Mouse (Mus musculus) adrenal gland, postnatal 36 days (tissue): Measurements from ENCODE around the gene Itgb3bp. TPM values are rescaled to one million over a fixed set of nuclear protein-coding genes. Genes with fewer than 3 reads are reported as not detected.

Experiments
- DNase-seq, 2 experiments: peaks; one replicate each; pipeline ENCODE4 v3.0.0; 2021; ENCODE audit warnings: mixed read lengths in 1 of 2
- total RNA-seq, 2 experiments: library from RNA; stranded (reverse); gene quantifications; 2 replicates each; pipeline ENCODE4 v1.2.3; 2021

Itgb3bp gene
- total RNA-seq, 2 experiments from 2014 or later: 5.1 to 6.2 TPM

DNA sequence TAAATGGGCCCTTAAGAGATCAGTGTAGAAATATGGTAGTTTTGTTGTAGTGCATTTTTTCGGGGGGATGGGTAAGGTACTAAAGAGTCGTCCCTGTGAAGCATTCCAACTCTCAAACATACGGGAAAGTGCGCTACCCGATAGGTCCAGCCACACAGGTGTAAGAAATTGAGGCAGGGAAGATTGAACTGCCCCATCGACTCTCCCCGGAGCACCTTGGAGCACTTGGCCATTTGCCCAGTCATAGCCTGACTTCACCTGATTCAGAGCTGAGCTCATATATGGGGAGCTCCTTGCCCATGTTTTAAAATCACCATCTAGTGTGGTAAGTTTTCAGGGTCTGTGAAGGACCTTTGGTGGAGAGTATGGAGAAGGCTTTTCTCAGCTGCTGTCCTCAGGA, 5.2 kb upstream of the Itgb3bp start:
- DNase-seq: no peak

DNA sequence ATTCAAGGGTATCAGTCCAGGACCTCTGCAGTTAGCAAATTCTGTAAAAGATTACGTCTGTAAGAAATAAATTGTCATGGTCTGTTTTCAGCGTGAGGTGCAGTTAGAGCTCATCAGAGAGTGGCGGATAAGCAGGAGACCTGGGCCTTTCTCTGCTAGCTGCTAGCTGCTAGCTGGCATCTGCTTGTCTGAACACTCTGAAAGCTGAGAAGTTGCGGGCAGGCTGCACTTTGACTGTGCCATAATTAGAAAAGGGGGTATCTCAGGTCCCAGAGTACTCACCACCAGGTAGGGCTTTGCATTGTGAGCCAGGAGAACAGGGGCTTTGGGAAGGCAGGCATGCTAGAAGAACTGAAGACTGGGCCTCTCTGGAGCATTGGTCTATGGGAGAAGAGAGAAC, 2.2 kb upstream of the Itgb3bp start:
- no peak for DNase-seq

DNA sequence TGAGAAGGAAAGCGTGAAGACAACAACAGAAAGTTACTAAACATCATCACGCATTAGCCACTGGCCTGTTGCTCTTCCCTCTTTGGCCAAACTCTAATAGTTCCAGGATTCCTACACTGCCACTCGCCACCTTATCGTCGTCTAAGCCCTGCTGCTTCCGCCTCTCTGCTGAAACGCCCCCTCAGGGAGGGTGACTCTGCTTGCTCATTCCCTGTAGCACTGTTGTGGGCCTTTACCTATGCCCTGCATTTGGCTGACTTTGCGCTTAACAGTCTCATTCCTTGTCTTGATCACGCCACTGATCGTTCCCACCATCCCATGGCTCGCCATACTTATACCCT, 1.6 kb upstream of the Itgb3bp start:
- no peak for DNase-seq

DNA sequence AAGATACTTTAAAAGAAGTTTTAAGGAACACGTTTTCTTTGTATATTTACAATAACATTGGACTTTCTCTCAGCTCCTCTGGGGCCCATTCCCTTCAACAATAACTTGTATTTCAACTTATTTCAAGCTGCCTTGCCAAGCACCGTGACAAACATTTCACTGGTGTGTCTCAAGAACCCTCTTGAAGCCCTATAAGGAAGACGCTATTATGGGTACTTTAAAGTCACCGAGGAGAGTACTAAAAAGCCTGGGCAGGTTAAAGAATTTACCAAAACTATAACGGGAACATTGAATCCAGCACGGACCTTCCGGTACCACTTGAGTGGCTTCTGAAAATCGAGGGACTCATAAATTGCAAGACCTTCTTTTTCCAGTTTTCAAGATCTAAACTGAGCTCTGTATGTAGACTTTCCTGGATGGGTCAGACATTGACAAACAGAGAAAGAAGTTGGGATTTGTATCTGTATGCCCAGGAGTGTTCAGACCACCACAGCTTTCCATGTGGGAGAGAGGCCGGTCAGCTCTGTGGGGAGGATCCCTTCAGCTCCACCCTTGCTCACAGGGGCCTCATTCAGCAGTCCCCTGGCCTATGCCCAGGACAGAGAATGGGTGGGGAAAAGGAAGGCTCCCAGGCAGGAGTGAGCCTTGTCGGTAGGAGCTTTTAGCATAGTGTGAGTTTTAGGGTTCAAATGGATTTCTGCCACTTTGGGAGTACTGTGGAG, 1.1 kb upstream of the Itgb3bp start:
- DNase-seq: no peak

GRCm38 (mm10) chr4:99929149-99929612, 432 bp downstream of the Itgb3bp start, which contains the start of gene Pgm1:
Gene Pgm1 (plus strand): TSS chr4:99929414.
- peak; percentile 94 to 96 for DNase-seq

DNA sequence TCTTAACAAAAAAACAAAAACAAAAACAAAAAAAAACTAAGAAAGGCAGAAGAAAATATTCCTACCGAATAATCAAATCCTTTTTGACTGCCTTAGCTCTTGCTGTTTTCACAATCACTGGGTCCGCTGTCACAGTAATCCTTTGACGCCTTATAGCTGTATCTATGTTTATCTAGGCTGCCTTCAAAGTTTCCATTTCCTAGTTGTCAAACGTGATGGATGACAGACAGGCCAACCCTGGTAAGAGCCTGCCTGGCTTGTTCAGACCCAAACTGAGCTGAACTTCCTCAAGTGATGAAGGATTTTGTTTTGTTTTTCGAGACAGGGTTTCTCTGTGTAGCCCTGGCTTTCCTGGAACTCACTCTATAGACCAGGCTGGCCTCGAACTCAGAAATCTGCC, 1.1 kb downstream of the Itgb3bp start:
- no peak for DNase-seq

- DNase-seq: no peak
Measured at GRCm38 (mm10) chr4:99926380-99926779, 3.2 kb downstream of the Itgb3bp start.

DNA sequence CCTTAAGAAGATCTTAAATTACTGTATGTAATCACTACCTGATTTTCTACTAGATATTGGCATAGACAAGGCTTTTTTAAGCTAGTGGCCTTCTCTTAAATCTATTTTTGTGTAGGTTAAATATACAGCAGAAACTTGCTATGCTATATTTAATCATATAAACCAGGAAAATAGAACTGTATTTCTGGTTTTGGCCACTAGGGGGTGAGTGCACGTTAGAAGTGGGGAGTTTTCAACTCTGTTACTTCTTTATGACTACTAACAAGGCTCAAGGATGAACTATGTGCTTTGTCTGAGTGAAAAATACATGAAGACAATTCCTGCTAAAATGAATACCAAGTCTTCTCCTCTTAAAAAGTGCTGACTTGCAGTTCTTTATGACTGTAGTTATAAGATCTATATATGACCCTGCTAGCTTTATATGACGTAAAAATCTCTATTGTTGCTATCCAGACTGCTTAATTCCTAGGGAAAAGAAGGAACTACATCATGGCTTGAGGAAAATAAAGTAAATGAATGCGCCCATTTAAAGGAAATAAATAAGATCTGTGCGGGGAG, 15.6 kb downstream of the Itgb3bp start:
- DNase-seq: no peak

DNA sequence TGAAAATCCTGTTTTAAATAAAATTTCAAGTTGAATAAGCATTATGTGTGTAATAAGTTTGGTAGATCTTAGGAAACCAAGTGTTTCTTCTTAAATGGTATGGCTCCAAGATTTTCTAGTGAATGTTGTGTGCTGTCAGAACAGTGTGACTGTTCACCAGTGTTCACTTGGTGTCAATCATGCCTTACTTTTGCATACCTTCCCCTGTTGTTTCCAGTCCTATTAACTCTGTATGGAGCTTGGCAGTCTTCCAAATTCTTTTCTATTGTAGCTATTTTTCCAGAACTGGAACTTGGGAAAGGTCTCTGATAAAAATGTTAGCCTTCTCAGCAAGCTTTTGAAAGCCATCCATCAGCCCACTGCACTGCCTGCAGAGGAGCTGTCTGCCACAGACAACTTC, 47.2 kb downstream of the Itgb3bp start:
- no peak for DNase-seq

DNA sequence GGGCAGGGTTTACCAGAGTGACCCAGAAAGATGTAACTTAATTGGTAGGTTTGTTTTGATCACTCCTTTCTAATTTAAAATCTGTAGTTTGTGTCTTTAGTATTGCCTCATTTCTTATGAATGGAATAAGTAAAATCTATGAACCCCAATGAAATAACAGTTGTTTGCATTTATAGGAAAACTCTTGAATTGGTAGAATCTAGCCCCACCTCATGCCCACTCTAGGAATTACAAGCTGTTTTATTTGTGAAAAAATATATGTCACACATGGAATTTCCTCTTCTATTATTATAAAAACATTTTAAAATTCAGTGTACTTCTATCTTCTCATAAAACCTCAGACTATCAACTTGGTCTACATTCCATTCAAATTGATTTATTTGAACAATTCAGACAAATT, 47.7 kb downstream of the Itgb3bp start:
- DNase-seq: peak in 1 of 2 experiments; percentile 22

GRCm38 (mm10) chr4:99829094-99830073, 100.2 kb downstream of the Itgb3bp start, which contains the start of gene Efcab7:
Gene Efcab7 (plus strand): TSS chr4:99829198.
- peak; percentile 84 for DNase-seq

DNA sequence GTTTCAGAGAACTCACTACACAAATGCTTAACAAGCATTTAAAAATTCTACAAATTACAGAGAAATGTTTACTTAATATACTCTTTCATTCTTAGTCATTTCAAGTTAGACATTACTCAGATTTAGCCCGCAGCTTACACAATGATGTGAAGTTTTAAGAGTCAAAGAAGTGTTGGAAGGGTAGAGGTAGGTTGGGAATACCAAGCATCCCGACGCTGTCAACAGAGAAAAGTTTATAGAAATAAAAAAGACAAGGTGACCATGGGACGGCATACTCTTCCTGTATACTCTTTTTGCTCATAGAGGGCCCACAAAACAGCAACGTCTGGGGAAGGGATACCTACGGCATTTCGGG, 100.9 kb downstream of the Itgb3bp start:
- DNase-seq: no peak

GRCm38 (mm10) chr4:99828337-99828736, 101.3 kb downstream of the Itgb3bp start:
- no peak for DNase-seq

DNA sequence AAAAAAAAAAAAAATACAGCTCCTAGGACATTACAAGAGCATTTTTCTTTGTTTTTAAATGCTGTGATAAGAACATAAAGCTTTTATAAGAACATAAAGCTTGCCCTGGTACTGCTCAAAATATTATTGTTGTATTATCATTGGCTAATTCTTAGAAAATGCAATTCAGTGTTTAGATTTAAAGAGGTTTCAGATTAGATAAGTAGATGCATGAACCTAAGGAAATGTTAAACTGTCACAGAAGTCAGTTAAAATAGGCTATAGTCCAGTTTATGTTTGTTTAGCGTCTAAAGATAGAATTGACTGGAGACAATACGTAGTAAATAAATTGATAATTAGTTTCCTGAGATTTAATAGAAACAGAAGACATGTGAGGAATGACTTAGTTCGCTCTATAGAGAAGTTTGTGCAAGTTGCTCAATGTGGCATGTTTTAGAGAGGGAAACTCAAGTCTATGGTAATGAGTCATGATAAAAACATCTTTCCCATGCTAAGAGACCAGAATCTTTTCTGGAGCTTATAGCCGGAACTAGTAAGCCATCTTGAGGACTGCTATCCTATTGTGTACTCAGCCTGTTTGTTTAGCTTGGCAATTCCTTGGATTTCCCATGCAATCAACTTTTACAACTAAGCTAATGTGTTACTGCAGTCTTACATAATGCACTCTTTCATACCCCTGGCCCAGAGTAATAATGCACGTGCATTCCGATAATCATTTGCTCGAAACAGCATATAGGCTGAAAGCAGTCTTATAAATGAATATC, 112.7 kb downstream of the Itgb3bp start:
- no peak for DNase-seq

GRCm38 (mm10) chr4:99792365-99792764, 137.2 kb downstream of the Itgb3bp start:
- no peak for DNase-seq

DNA sequence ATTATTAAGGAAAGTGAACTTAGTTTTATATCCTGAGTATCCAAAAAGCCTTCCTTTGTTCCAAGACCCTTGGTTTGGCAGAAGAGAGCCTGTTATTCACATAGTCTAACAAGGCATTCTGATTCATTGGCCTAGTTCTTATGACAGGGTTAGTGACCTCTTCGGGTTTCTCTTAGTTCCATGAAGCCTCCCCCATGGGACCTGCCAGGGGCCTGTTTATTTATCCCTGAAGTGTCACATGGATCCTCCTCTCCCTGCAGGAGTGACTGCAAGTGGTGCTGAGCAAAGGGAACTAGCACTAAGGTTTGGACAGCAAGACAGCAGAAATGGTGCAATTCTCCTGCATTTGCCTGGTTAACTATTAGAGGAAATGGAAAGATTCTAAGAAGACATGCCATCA, 156.6 kb downstream of the Itgb3bp start:
- DNase-seq: peak in 1 of 2 experiments; percentile 8

DNA sequence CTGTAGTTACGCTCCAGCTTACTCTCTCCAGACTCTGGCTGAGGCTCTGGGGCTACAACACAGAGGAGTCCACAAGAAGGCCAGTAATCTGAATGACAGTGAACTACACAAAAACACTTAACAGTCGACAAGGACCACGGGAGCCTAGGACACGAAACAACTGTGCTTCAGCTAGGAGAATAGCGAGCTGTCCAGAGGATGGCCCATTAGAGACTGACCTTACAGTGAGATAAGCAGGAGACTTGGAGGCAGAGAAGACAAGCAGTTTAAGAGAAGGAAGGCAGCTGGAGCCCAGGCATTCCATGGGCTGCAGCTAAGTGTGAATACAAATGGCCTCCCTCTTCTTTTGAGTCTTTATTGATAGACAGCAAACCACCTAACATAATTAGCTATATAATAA, 159.1 kb downstream of the Itgb3bp start:
- DNase-seq: peak in 1 of 2 experiments; percentile 10

DNA sequence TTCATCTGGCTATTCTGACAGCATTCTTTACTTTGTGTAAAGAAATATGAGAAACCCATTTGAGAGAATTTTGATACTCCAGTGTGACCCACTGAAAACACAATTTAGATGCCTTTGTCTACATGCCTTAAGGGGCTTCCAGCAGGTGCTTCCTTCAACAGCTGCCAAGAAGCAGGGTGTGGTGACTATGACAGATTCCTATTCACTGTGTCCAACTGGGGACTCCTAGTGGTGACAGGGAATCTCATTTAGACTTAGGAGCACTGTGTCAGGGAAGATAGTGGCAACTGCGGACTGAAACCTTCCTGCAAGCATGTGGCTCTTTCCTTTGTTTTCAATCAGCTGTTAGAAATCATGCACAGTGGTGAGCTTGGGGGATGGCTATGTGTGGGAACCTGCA, 162.9 kb downstream of the Itgb3bp start:
- no peak for DNase-seq

DNA sequence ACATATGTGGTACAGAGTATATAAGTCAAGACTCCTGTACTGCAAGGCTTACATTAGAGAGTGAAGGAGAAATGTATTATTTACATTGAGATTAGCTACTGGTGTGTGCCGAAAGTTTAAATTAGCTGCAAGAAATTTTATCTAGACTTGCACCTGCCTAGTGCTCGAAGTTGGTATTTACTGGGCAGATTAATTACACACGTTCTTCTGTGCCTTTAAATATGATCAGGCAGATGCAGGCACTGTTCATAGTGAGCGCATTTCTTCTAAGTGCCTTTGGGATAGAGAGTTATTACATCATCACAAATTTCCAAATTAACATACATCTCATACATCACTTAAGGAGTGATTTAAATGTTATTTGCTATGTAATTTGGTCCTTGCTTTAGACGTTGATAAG, 163.3 kb downstream of the Itgb3bp start:
- DNase-seq: no peak

GRCm38 (mm10) chr4:99752426-99752825, 177.2 kb downstream of the Itgb3bp start:
- no peak for DNase-seq

DNA sequence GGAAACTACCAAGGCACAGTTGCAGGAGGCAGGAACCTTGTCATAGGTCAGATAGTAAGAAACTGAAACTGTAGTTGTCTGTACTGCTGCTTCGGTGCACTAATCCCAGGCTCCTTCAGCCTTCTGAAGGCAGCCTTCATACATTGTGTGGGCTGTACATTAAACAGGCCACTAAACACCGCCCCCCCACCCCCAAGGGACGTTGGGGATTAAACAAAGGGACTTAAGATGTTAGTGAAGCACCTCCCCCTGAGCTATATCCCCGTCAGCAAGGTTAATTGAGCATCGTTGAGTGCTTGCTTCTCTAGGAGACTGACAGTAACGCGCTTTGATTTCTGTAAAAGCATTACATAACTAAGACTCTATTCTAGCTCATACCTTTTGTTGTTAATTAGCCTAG, 189.8 kb downstream of the Itgb3bp start:
- no peak for DNase-seq

DNA sequence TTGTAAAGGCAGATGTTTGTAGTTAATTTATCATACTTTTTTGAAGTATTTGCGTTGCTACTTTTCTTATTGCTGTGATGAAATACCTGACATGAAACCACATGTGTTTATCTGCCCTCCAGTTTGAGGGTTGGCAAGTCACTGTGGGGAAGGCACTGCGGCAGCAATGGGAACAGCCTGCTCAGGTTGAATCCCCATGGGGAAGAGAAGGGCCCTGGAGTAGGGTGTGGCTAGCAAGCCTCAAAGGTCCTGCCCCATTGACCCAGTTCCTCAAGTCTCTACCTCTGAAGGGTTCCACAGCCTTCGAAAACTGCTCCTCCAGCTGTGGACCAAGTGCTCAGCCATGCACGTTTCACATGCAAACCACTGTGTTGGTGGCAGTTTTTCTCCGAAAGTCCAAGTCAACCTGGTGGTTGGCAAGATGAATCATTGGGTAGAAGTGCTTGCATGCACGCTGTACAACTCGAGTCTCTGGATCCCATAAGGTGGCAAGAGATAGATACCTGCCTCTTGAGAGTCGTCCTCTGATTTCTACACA, 203.6 kb downstream of the Itgb3bp start:
- no peak for DNase-seq
